Mouse (Mus musculus) hindbrain, embryonic 13.5 days (tissue): ENCODE data around the gene Nisch. TPM values are rescaled to one million over a fixed set of nuclear protein-coding genes. Genes with fewer than 3 reads are reported as not detected.

Experiments
- ATAC-seq: fragments of 200-750 bp; cut with Nextera tagmentation; 2 replicates; pipeline ENCODE4 v1.8.0; 2017; ENCODE audit warnings: moderate TSS enrichment; ENCODE audit not compliant: low FRiP score
- H3K27ac ChIP-seq: fragments of 300-500 bp; sonication (generic); 2 replicates; pipeline ENCODE4 v1.5.1; 2015; ENCODE audit warnings: inconsistent platforms, mild to moderate bottlenecking, moderate library complexity
- H3K27me3 ChIP-seq: fragments of 300-500 bp; sonication (generic); 2 replicates; pipeline ENCODE4 v1.6.1; 2015; ENCODE audit warnings: mild to moderate bottlenecking, inconsistent platforms
- H3K36me3 ChIP-seq: fragments of 300-500 bp; sonication (generic); 2 replicates; pipeline ENCODE4 v1.6.1; 2015; ENCODE audit warnings: mild to moderate bottlenecking, inconsistent platforms
- H3K4me1 ChIP-seq: fragments of 300-500 bp; sonication (generic); replicated peaks from 2 replicates; pipeline ENCODE4 v1.6.1; 2015; ENCODE audit warnings: inconsistent platforms
- H3K4me2 ChIP-seq: fragments of 300-500 bp; sonication (generic); 2 replicates; pipeline ENCODE4 v1.6.1; 2015; ENCODE audit warnings: inconsistent platforms, mild to moderate bottlenecking, moderate library complexity
- H3K4me3 ChIP-seq: fragments of 300-500 bp; sonication (generic); 2 replicates; pipeline ENCODE4 v1.5.1; 2015; ENCODE audit warnings: mild to moderate bottlenecking, inconsistent platforms
- H3K9ac ChIP-seq: fragments of 300-500 bp; sonication (generic); 2 replicates; pipeline ENCODE4 v1.6.1; 2015; ENCODE audit warnings: mild to moderate bottlenecking, inconsistent platforms
- H3K9me3 ChIP-seq: fragments of 300-500 bp; sonication (generic); 2 replicates; pipeline ENCODE4 v1.6.1; 2016; ENCODE audit warnings: inconsistent platforms
- WGBS: fragments of 180-500 bp; shearing (Covaris S2); methylation state at CpG from one replicate; pipeline ENCODE4 v1.1.7; 2015; 5-methylcytosine and 5-hydroxymethylcytosine counted together
- polyA plus RNA-seq: library from polyadenylated mRNA; unstranded; fragments of >200 nt; fragmentation: Nextera tagmentation; extraction: Ambion mirVana; gene quantifications from 2 replicates; pipeline ENCODE4 v1.2.1, GENCODE M21; 2015

Nisch gene
- polyA plus RNA-seq, 1 experiment from 2014 or later, result 315 TPM

GRCm38 (mm10) chr14:31166827-31167226 is 49.9 kb downstream of the Nisch start:
- no peak overlapping the region for H3K27ac ChIP-seq
- peaks cover 26% of the 10 kb centered on the region for H3K4me1 ChIP-seq
- peaks cover 19% of the 10 kb centered on the region for H3K36me3 ChIP-seq
- no peak overlapping the region for H3K4me3 ChIP-seq
- H3K4me2 ChIP-seq, result peak overlapping the region; percentile 21; the same call in 1 of the 2 replicates
- 57% methylated on average over 9 of the region's 9 CpGs for WGBS
- H3K27me3 ChIP-seq, result no peaks in the 10 kb centered on the region
- H3K9ac ChIP-seq, result peak overlapping the region; percentile 35; the same call in 1 of the 2 replicates
- no peak for ATAC-seq
- no peaks in the 10 kb centered on the region for H3K9me3 ChIP-seq

GRCm38 (mm10) chr14:31165991-31166630 is 50.6 kb downstream of the Nisch start:
- no peaks in the 10 kb centered on the region for H3K27me3 ChIP-seq
- H3K4me1 ChIP-seq, result peaks cover 26% of the 10 kb centered on the region
- no peak overlapping the region for H3K4me3 ChIP-seq
- H3K4me2 ChIP-seq, result peak overlapping the region; percentile 21; the same call in 1 of the 2 replicates
- H3K36me3 ChIP-seq, result peaks cover 12% of the 10 kb centered on the region
- H3K9me3 ChIP-seq, result no peaks in the 10 kb centered on the region
- ATAC-seq, result no peak
- H3K9ac ChIP-seq, result peak overlapping the region; percentile 35; the same call in 1 of the 2 replicates
- no peak overlapping the region for H3K27ac ChIP-seq
- 53% methylated on average over 10 of the region's 10 CpGs for WGBS

- Histone ChIP-seq H3K9ac (no peak overlapping the region), H3K36me3 (peaks cover 5% of the 10 kb centered on the region), H3K9me3 (no peaks in the 10 kb centered on the region), H3K27me3 (no peaks in the 10 kb centered on the region), H3K4me1 (peaks cover 26% of the 10 kb centered on the region), H3K4me3 (no peak overlapping the region), H3K4me2 (no peak overlapping the region), H3K27ac (no peak overlapping the region)
- ATAC-seq, result no peak
- 55% methylated on average over 7 of the region's 7 CpGs for WGBS
These were observed 51.3 kb downstream of the Nisch start for GRCm38 (mm10) chr14:31165458-31165857.

- WGBS, result 60% methylated on average over 2 of the region's 2 CpGs
- no peak for ATAC-seq
- no peaks in the 10 kb centered on the region for H3K27me3 ChIP-seq
- peaks cover 26% of the 10 kb centered on the region for H3K4me1 ChIP-seq
- no peak overlapping the region for H3K4me3 ChIP-seq
- H3K36me3 ChIP-seq, result peaks cover under 1% of the 10 kb centered on the region
- H3K27ac ChIP-seq, result no peak overlapping the region
- no peaks in the 10 kb centered on the region for H3K9me3 ChIP-seq
- H3K9ac ChIP-seq, result no peak overlapping the region
- no peak overlapping the region for H3K4me2 ChIP-seq
These were observed 51.7 kb downstream of the Nisch start for GRCm38 (mm10) chr14:31165010-31165409.

GRCm38 (mm10) chr14:31164067-31164466 is 52.7 kb downstream of the Nisch start:
- H3K4me2 ChIP-seq, result no peak overlapping the region
- 86% methylated on average over 8 of the region's 8 CpGs for WGBS

GRCm38 (mm10) chr14:31161638-31162037 is 55.1 kb downstream of the Nisch start:
- H3K4me1 ChIP-seq, result peaks cover 15% of the 10 kb centered on the region
- no peak overlapping the region for H3K4me2 ChIP-seq
- no peak for ATAC-seq
- H3K9me3 ChIP-seq, result no peaks in the 10 kb centered on the region
- H3K9ac ChIP-seq, result no peak overlapping the region
- H3K27ac ChIP-seq, result no peak overlapping the region
- H3K36me3 ChIP-seq, result no peaks in the 10 kb centered on the region
- 73% methylated on average over 10 of the region's 10 CpGs for WGBS
- no peaks in the 10 kb centered on the region for H3K27me3 ChIP-seq
- H3K4me3 ChIP-seq, result no peak overlapping the region

More at GRCm38 (mm10) chr14:31164067-31164466, 52.7 kb downstream of the Nisch start:
- H3K36me3 ChIP-seq, result no peaks in the 10 kb centered on the region
- H3K9me3 ChIP-seq, result no peaks in the 10 kb centered on the region
- H3K27ac ChIP-seq, result no peak overlapping the region
- H3K9ac ChIP-seq, result no peak overlapping the region
- no peak for ATAC-seq
- H3K4me3 ChIP-seq, result no peak overlapping the region
- H3K4me1 ChIP-seq, result peaks cover 26% of the 10 kb centered on the region
- no peaks in the 10 kb centered on the region for H3K27me3 ChIP-seq

GRCm38 (mm10) chr14:31161191-31161590 is 55.6 kb downstream of the Nisch start:
- Histone ChIP-seq H3K27ac (no peak overlapping the region), H3K36me3 (no peaks in the 10 kb centered on the region), H3K4me2 (no peak overlapping the region), H3K9me3 (no peaks in the 10 kb centered on the region), H3K4me3 (no peak overlapping the region), H3K9ac (no peak overlapping the region), H3K4me1 (peaks cover 11% of the 10 kb centered on the region), H3K27me3 (no peaks in the 10 kb centered on the region)
- 93% methylated on average over 7 of the region's 7 CpGs for WGBS
- no peak for ATAC-seq

GRCm38 (mm10) chr14:31160196-31161150 is 56.3 kb downstream of the Nisch start:
- 83% methylated on average over 27 of the region's 27 CpGs for WGBS

GRCm38 (mm10) chr14:31145694-31146093 is 71.1 kb downstream of the Nisch start:
- 95% methylated on average over 11 of the region's 11 CpGs for WGBS
- no peaks in the 10 kb centered on the region for H3K4me1 ChIP-seq
- peaks cover 25% of the 10 kb centered on the region for H3K36me3 ChIP-seq
- no peaks in the 10 kb centered on the region for H3K9me3 ChIP-seq
- H3K4me2 ChIP-seq, result no peak overlapping the region
- H3K4me3 ChIP-seq, result no peak overlapping the region
- H3K9ac ChIP-seq, result no peak overlapping the region
- H3K27ac ChIP-seq, result no peak overlapping the region
- no peaks in the 10 kb centered on the region for H3K27me3 ChIP-seq
- no peak for ATAC-seq

More at GRCm38 (mm10) chr14:31160196-31161150, 56.3 kb downstream of the Nisch start:
- Histone ChIP-seq H3K4me2 (no peak overlapping the region), H3K4me3 (no peak overlapping the region), H3K9ac (no peak overlapping the region), H3K27ac (no peak overlapping the region), H3K36me3 (no peaks in the 10 kb centered on the region), H3K9me3 (no peaks in the 10 kb centered on the region), H3K4me1 (peaks cover 5% of the 10 kb centered on the region; the same call in 1 of the 2 replicates), H3K27me3 (no peaks in the 10 kb centered on the region)
- ATAC-seq, result no peak

- 95% methylated on average over 14 of the region's 14 CpGs for WGBS
- no peak overlapping the region for H3K4me2 ChIP-seq
- no peak overlapping the region for H3K27ac ChIP-seq
- 0 out of 2 replicates have a peak, but pooled peaks cover 5% of the 10 kb centered on the region for H3K4me1 ChIP-seq
- ATAC-seq, result no peak
- no peak overlapping the region for H3K4me3 ChIP-seq
- no peaks in the 10 kb centered on the region for H3K27me3 ChIP-seq
- H3K9ac ChIP-seq, result no peak overlapping the region
- peaks cover 72% of the 10 kb centered on the region for H3K36me3 ChIP-seq
- no peaks in the 10 kb centered on the region for H3K9me3 ChIP-seq
These were observed 75.7 kb downstream of the Nisch start for GRCm38 (mm10) chr14:31141011-31141410.

- WGBS, result 95% methylated on average over 15 of the region's 15 CpGs
- peaks cover 81% of the 10 kb centered on the region for H3K36me3 ChIP-seq
These were observed 76.6 kb downstream of the Nisch start for GRCm38 (mm10) chr14:31140141-31140540.

GRCm38 (mm10) chr14:31139666-31140065 is 77.1 kb downstream of the Nisch start:
- Histone ChIP-seq H3K9me3 (no peaks in the 10 kb centered on the region), H3K27me3 (no peaks in the 10 kb centered on the region), H3K9ac (no peak overlapping the region), H3K4me1 (peaks cover 8% of the 10 kb centered on the region), H3K27ac (no peak overlapping the region), H3K4me2 (no peak overlapping the region), H3K36me3 (peaks cover 84% of the 10 kb centered on the region), H3K4me3 (no peak overlapping the region)
- ATAC-seq, result no peak
- WGBS, result 89% methylated on average over 12 of the region's 12 CpGs

More at GRCm38 (mm10) chr14:31140141-31140540, 76.6 kb downstream of the Nisch start:
- Histone ChIP-seq H3K4me1 (0 out of 2 replicates have a peak, but pooled peaks cover 5% of the 10 kb centered on the region), H3K27ac (no peak overlapping the region), H3K9me3 (no peaks in the 10 kb centered on the region), H3K4me2 (no peak overlapping the region), H3K4me3 (no peak overlapping the region), H3K27me3 (no peaks in the 10 kb centered on the region), H3K9ac (no peak overlapping the region)
- ATAC-seq, result no peak
